Mouse (Mus musculus): ENCODE data around the gene Strc.

GRCm38 (mm10) chr2:121359461-121359860, 27.5 kb downstream of the Strc start:
- no peak for TF ChIP-seq TCF12 (IDR thresholded peaks at IDR 0.05; ENCODE audit: insufficient read depth, poor library complexity, severe bottlenecking)
- TF ChIP-seq SRF (IDR thresholded peaks at IDR 0.05; ENCODE audit: control insufficient read depth, insufficient read length, low read depth) = no peak
- TF ChIP-seq POLR2A (IDR thresholded peaks at IDR 0.05; ENCODE audit: insufficient read length, low read depth) = no peak
- no peak for TF ChIP-seq MAX (IDR thresholded peaks at IDR 0.05; ENCODE audit: low read depth)
- no peak for TF ChIP-seq USF1 (IDR thresholded peaks at IDR 0.05; ENCODE audit: low read depth)
